Mouse (Mus musculus): Measurements from ENCODE around the gene Sppl3. TPM values are rescaled to one million over a fixed set of nuclear protein-coding genes. Genes with fewer than 3 reads are reported as not detected.
"Not testable (repeated sequence)": the region's sequence is repeated elsewhere in the genome, so short reads cannot be mapped to it uniquely, and the experiment has no call there.

Sppl3 gene
- total RNA-seq, 2 experiments from 2014 or later = 19.6 to 20.3 TPM

DNA sequence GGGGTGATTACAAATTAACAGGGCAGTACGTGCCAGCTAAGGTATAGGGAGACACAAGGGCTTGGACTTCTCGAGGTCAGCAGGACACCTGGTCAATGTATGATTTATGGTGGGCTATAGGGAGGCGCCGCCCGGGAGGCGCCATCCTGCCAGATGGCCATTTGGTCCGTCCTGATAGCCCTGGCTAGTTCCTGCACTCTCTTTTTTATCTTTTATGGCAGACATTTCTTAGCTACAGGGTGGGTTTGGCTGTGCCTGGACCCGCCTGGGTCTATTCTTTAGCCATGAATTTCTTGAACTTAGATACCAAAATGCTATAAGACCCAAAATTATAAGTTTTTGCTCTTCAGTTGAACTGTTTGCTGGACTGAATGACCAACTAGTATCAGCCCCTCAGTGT, 62.4 kb downstream of the Sppl3 start:
- DNase-seq = not testable (repeated sequence)

- no peak for DNase-seq
These were observed 63.8 kb downstream of the Sppl3 start for GRCm38 (mm10) chr5:115074749-115075148.

DNA sequence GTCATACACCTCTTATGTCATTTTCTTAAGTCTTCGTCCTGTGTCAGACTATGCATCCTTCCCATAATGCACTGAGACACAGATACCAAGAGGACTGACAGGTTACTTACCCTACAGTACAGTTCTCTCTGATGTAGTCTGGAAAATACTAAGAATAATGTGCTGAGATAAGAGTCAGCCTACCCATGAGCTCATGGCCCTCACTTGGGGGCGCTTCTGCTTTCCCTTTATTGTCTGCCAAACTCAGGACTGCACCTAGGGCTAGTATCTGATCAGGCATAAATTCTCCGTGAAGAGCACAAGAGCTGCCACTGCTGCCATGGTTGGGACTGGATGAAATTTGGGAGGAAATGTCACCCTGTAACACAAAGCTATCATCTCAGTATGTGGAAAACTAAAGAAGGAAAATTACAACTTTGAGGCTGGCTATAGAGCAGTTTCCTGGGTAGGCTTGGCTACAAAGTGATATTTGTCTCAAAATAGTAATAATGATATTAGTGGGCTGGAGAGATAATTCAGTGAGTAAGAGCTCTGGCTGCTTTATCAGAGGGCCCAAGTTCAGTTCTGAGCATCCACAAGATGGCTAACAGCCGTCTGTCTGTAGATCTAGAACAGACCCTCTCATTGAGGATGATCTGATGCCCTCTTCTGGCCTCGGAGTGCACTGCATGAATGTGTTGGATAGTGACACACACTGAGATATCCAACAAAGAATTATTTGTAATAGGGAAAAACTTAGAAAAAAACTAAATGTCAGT, 65.4 kb downstream of the Sppl3 start:
- no peak for DNase-seq

DNA sequence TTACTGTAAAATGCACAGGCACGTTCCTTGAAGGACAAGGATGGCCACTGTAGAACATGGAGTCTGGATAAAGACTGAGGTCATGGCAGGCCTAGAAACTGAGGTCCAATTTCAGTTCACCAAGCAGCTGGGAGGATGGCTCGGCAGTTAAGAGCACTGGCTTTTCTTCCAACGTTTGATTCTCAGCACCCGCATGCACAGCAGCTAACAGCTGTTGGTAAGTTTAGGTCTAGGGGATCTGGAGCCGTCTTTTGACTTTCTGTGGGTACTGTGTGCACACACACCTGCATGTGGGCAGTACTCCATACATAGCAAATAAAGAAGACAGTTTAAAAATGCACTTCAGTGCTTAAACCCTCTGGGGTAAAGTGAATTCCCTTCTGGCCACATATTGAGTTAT, 70.7 kb downstream of the Sppl3 start:
- DNase-seq = no peak

DNA sequence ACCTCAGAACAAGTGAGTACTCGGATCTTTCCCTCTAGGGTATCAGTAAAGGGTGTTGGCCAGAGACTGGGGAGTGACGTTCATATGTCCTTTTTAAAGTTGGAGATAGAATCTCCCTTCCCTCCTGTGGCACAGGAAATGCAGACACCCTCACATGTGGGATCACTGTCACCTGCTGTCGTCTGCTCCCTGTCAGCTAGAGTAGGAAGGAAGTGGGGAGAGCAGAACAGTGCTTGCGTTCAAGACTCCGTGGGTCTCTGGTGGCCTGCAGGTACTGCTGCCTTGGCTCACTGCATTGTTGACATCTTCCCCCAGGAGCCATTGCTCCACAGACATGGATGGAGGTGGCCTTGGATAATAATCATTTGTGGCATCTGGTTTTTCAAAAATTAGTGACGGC, 72.6 kb downstream of the Sppl3 start:
- no peak for DNase-seq

DNA sequence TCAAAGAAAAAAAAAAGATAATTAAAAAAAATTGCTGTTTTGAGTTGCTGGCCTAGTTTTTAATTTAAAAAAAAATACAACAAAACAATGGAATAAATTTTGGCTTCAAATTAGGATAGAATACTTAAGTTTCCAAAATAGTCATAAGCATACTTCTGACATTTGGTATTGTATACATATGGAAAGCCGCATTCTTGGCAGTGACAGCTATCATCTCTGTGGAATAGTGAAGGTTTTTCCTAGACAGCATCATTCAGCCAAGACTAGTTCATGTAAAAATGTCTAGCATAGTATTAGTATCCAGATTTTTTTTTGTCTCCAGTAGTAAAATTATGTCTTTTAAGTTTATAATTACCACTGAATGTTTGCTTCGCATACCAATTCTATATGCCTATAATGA, 74.7 kb downstream of the Sppl3 start:
- DNase-seq = no peak

DNA sequence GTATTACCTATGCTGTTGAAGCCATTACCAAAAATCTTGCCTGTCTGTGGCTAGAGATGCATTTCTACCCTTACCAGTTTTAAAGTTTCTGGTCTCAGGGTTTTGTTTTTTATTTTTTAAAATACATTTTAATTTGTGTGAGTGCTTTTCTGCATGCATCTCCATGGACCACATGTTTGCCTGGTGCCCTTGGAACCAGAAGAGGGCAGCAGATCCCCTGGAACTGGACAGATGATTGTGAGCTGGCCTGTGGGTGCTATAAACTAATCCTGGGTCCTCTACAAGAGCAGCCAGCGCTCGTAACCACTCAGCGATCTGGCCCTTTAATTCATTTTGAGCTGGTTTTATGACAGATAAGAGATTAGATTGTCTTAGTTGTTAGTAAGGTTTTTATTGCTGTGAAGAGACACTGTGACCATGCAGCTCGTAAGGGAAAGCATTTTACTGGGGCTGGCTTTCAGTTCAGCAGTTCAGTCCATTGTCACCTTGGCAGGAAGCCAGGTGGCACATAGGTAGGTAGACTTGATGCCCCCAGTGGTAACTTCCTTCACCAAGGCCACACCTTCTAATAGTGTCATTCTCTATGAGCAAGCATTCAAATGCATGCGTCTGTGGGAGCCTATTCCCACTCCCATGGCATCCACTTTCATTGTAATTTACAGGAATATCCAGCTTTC, 78.8 kb downstream of the Sppl3 start:
- no peak for DNase-seq

GRCm38 (mm10) chr5:115091015-115091414, 80.1 kb downstream of the Sppl3 start:
- DNase-seq = no peak

DNA sequence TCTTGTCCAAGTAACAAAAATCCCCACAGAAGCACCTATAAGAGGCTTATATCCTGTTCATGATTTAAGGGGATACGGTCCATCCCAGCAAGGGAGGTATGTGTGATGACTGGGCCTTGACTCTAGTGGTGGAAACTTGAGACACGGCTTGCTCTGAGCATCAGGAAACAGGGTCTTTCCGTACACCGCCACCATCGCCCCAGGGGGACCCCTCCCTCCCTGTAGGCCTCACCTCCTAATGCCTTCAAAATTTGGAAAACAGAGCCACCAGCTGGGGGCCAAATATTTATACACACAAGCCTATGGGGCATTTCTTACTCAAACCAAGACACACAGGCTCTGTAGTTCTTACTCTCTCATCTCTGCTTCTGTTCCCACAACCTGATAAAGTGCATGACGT, 80.8 kb downstream of the Sppl3 start:
- no peak for DNase-seq

GRCm38 (mm10) chr5:115098195-115098594, 87.3 kb downstream of the Sppl3 start, which contains the start of gene Gm10401:
TSS of gene Gm10401 (minus strand) at chr5:115098295.
- DNase-seq = no peak

DNA sequence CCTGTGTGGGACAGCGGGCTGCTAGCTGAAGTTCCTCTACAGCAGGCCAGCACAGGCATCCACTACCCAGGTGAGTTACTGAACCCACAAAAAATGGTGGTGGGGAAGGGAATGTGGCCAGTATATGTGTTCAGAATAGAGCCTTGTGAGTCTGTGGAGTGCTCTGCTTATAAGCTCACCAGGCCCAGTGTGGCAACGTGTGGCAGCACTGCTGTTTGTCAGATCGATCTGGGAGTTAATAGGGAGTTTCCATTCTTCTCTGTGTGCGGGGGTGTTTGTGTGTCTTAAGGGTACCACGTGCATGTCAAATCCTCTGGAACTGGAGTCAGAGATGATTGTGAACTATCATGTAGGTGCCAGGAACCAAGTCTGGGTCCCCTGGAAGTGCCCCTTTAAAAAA, 88.6 kb downstream of the Sppl3 start:
- DNase-seq = no peak

- DNase-seq = no peak
These were observed 89.1 kb downstream of the Sppl3 start for GRCm38 (mm10) chr5:115099991-115100390.

DNA sequence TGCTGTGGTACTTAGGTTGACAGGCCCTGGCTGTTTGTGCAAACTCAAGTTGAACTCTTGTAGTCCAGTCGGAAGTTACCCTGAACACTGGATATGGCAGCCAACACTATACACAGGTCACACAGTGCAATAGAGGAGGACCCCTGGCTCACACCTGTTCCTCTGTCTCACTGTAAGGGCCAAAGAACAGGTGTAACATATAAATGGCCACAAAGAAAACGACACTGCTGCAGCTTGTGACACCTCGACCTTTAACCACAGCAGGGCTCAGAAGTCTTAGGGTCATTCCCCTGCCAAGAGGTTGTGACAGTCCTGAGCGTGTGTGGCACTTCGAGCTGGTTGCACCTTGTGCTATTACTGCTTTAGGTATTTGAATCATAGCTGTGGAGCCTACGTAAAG, 89.5 kb downstream of the Sppl3 start:
- DNase-seq = no peak

GRCm38 (mm10) chr5:115102231-115102630, 91.3 kb downstream of the Sppl3 start:
- no peak for DNase-seq

GRCm38 (mm10) chr5:115103253-115103652, 92.3 kb downstream of the Sppl3 start:
- DNase-seq = not testable (repeated sequence)

GRCm38 (mm10) chr5:115111156-115111555, 100.2 kb downstream of the Sppl3 start:
- no peak for DNase-seq

- DNase-seq = no peak
These were observed 102.3 kb downstream of the Sppl3 start for GRCm38 (mm10) chr5:115113244-115113643.

DNA sequence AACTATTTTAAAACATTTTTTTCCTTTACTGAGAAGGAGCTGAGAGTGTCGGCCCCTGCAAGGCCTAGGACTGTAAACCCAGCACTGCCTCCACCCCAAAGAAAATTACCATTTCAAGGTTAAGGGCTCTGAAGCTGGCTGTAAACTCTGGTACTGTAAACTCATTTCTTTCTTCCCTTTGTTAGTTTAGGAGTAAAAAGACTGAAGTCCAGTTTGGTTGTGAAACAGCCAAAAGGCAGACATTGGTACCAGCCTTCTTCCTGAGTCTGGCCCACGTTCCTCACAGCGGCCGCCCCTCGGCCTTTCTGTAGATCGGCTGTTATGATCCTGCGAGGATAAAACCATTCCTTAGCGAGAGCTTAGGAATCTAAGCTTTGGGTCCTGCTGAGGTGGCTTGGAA, 103.6 kb downstream of the Sppl3 start:
- no peak for DNase-seq

GRCm38 (mm10) chr5:115116426-115116825, 105.5 kb downstream of the Sppl3 start:
- DNase-seq = no peak

- no peak for DNase-seq
These were observed 106.5 kb downstream of the Sppl3 start for GRCm38 (mm10) chr5:115117467-115117866.

DNA sequence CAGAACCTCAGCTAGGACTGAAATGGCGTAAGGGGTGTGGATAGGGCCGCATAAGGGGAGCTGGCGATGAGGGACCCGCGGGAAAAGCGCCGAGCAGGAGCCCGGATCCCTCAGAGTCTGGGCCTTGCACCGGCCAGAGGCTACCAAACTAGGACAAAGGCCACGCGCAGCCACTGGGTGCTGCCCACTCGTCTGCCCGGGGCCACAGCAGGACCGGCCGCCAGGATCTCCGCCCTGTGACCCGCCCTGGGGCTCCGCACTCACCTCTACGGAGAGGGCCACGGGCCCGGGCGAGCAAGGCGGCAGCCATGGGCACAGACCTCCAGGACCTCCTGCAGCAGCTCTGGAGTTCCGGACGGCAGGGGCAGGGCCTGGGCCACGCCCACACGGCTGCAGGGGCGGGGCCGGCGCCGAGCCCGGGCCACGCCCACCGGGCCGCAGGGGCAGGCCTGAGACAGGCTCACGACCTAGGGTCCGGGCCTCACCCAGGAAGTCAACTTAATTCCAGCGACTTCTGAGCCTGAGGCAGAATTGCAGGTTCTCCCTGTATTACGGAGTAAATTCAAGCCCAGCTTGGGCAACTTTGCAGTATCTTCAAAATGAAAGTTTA, 108.1 kb downstream of the Sppl3 start, which contains the start of gene Acads:
Acads (minus strand) TSS at position 386 of the 610 bp plus-strand sequence.
- peak; percentile 89 for DNase-seq

GRCm38 (mm10) chr5:115120978-115121377, 110.0 kb downstream of the Sppl3 start:
- DNase-seq = no peak

- no peak for DNase-seq
These were observed 113.8 kb downstream of the Sppl3 start for GRCm38 (mm10) chr5:115124690-115125089.

All from gastrocnemius, postnatal 25 days (tissue).